Mouse (Mus musculus) embryo, embryonic 11 days (tissue): ENCODE measurements at regions not wholly inside any gene's neighbourhood (a gene's known extent, or its start where the extent isn't known, plus 50 kb on each side); places are given as distances from the start of the nearest gene placed in this dataset.
A peak's percentile ranks its signal among the peaks of the same experiment; 100 is the strongest.
"Not testable (repeated sequence)": the region's sequence is repeated elsewhere in the genome, so short reads cannot be mapped to it uniquely, and the experiment has no call there.

Experiments used
- DNase-seq: peaks from one replicate; pipeline ENCODE4 v3.0.0-alpha.2; 2015

- no peak for DNase-seq
These were observed 152.7 kb upstream of the Ipo5 start for GRCm38 (mm10) chr14:120758200-120758830.

- no peak for DNase-seq
These were observed 148.9 kb upstream of the Ipo5 start for GRCm38 (mm10) chr14:120762168-120762567.

GRCm38 (mm10) chr14:120762733-120763132 is 148.3 kb upstream of the Ipo5 start:
- DNase-seq: no peak

GRCm38 (mm10) chr14:120763796-120764195 is 147.2 kb upstream of the Ipo5 start:
- no peak for DNase-seq

- no peak for DNase-seq
These were observed 146.6 kb upstream of the Ipo5 start for GRCm38 (mm10) chr14:120764386-120764785.

GRCm38 (mm10) chr14:120766451-120766850 is 144.6 kb upstream of the Ipo5 start:
- DNase-seq: no peak

GRCm38 (mm10) chr14:120770579-120770978 is 140.4 kb upstream of the Ipo5 start:
- no peak for DNase-seq

- not testable (repeated sequence) for DNase-seq
These were observed 138.0 kb upstream of the Ipo5 start for GRCm38 (mm10) chr14:120773001-120773400.

GRCm38 (mm10) chr14:120791828-120792554 is 119.0 kb upstream of the Ipo5 start:
- peak; percentile 14 for DNase-seq

GRCm38 (mm10) chr14:120797916-120798490 is 113.0 kb upstream of the Ipo5 start:
- DNase-seq: no peak

- no peak for DNase-seq
These were observed 107.8 kb upstream of the Ipo5 start for GRCm38 (mm10) chr14:120803191-120803590.

- peak; percentile 78 for DNase-seq
These were observed 107.3 kb upstream of the Ipo5 start for GRCm38 (mm10) chr14:120803739-120804138.

GRCm38 (mm10) chr14:120804183-120804848 is 106.7 kb upstream of the Ipo5 start:
- peak; percentile 29 for DNase-seq

GRCm38 (mm10) chr14:120805137-120805536 is 105.9 kb upstream of the Ipo5 start:
- no peak for DNase-seq

GRCm38 (mm10) chr14:120805816-120806552 is 105.0 kb upstream of the Ipo5 start:
- peak; percentile 43 for DNase-seq

- DNase-seq: no peak
These were observed 104.5 kb upstream of the Ipo5 start for GRCm38 (mm10) chr14:120806553-120806893.

- DNase-seq: no peak
These were observed 101.7 kb upstream of the Ipo5 start for GRCm38 (mm10) chr14:120809321-120809720.

GRCm38 (mm10) chr14:120813938-120814337 is 97.1 kb upstream of the Ipo5 start:
- no peak for DNase-seq

- DNase-seq: not testable (repeated sequence)
These were observed 95.9 kb upstream of the Ipo5 start for GRCm38 (mm10) chr14:120815126-120815525.

GRCm38 (mm10) chr14:120816529-120816928 is 94.5 kb upstream of the Ipo5 start:
- DNase-seq: no peak

- no peak for DNase-seq
These were observed 84.8 kb upstream of the Ipo5 start for GRCm38 (mm10) chr14:120826187-120826586.

- peak; percentile 80 for DNase-seq
These were observed 80.6 kb upstream of the Ipo5 start for GRCm38 (mm10) chr14:120830389-120830835.

GRCm38 (mm10) chr14:120831397-120831796 is 79.6 kb upstream of the Ipo5 start:
- no peak for DNase-seq
